Mouse (Mus musculus): ENCODE measurements around the gene Suds3. TPM values are rescaled to one million over a fixed set of nuclear protein-coding genes. Genes with fewer than 3 reads are reported as not detected.
A peak's percentile ranks its signal among the peaks of the same experiment; 100 is the strongest.

The Suds3 gene
- polyA plus RNA-seq, 1 experiment from 2014 or later: 79.0 TPM

- H3K27me3 ChIP-seq (replicated peaks): no peaks in the 10 kb centered on the region
- H3K27ac ChIP-seq: peak overlapping the region; percentile 63
- H3K4me2 ChIP-seq: peak overlapping the region; percentile 42
- no peak for ATAC-seq (ENCODE audit: insufficient read depth, low FRiP score, low read depth)
- no peaks in the 10 kb centered on the region for H3K9me3 ChIP-seq
- 28% methylated on average over 3 of the region's 3 CpGs for WGBS
- no peak overlapping the region for H3K9ac ChIP-seq
- H3K36me3 ChIP-seq: no peaks in the 10 kb centered on the region
- H3K4me3 ChIP-seq (replicated peaks): no peak overlapping the region
- peaks cover 37% of the 10 kb centered on the region for H3K4me1 ChIP-seq
Measured at GRCm38 (mm10) chr5:117134889-117135456, 19.1 kb upstream of the Suds3 start.

DNA sequence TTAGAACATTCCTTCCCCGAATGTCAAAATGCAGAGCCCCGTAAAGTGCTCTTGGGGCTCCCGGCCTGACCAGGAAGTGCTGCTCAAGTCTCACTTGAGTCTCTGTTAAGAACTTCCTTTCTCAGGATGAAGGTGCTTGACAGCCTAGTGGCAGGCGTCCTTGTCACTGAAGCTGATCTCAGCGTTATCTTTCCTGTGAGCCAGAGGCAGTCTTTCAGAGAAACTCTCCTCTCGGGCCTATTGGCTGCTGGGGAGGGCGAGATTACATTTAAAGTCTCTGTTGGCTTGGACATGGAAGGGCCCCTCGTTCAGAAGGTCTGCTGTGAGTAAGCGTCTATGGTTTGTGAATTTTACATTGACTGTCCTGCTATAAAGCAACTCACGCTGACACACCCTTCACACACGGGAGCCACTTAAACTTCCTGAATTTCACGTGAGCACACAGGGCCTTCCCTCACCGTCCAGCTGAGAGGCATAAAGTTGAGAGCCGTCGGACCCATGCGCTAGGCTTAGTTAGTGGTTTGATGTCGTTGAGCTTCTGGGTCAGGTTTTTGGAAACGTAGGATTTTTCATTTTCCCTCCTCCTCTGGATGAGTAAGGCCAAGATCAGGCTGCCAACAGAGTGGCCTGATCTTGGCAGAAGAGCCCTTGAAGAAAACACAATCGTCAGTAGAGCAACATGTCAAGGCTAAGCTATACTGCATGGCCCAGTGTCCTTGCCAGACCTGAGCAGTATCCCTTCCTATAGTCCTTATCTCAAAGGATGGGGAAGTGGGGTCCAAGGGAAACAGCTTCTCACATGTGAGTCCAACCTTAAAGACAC, 18.4 kb upstream of the Suds3 start:
- no peak for ATAC-seq (ENCODE audit: insufficient read depth, low FRiP score, low read depth)
- no peaks in the 10 kb centered on the region for H3K9me3 ChIP-seq
- no peaks in the 10 kb centered on the region for H3K36me3 ChIP-seq
- WGBS: 46% methylated on average over 19 of the region's 19 CpGs
- no peaks in the 10 kb centered on the region for H3K27me3 ChIP-seq (replicated peaks)
- peak overlapping the region; percentile 63 for H3K27ac ChIP-seq
- H3K9ac ChIP-seq: no peak overlapping the region
- H3K4me2 ChIP-seq: peak overlapping the region; percentile 14
- 0 out of 2 replicates have a peak overlapping the region, but pooled peaks have one; percentile 19 for H3K4me3 ChIP-seq (replicated peaks)
- H3K4me1 ChIP-seq: peaks cover 37% of the 10 kb centered on the region

GRCm38 (mm10) chr5:117133446-117134065, 17.6 kb upstream of the Suds3 start:
- ATAC-seq (ENCODE audit: insufficient read depth, low FRiP score, low read depth): peak; percentile 69; the same call in 1 of the 2 replicates
- Histone ChIP-seq H3K4me2 (peak overlapping the region; percentile 14), H3K27me3 (replicated peaks) (no peaks in the 10 kb centered on the region), H3K9ac (no peak overlapping the region), H3K36me3 (no peaks in the 10 kb centered on the region), H3K27ac (peak overlapping the region; percentile 63), H3K4me1 (peaks cover 37% of the 10 kb centered on the region), H3K4me3 (replicated peaks) (peak overlapping the region; percentile 19), H3K9me3 (no peaks in the 10 kb centered on the region)
- WGBS: 65% methylated on average over 17 of the region's 17 CpGs

DNA sequence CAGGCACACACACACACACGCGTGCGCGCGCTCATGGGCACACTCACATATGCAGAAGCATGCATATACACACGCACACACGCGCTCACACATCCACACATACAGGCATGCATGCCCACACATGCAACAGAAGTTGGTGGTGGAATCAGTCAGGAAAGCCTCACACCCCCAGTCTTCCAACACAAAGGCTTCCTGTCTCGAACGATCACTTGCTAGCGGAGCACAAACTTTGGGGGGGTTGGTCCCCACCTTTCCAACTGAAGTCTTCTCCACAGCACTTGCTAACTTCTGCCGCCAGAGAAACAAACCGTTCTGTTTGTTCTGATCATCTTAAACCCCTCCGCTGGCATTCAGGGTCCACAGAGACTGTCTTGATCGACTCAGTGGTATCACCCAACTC, 14.8 kb upstream of the Suds3 start:
- Histone ChIP-seq H3K4me3 (replicated peaks) (no peak overlapping the region), H3K27me3 (replicated peaks) (no peaks in the 10 kb centered on the region), H3K36me3 (no peaks in the 10 kb centered on the region), H3K9ac (no peak overlapping the region), H3K4me2 (no peak overlapping the region), H3K4me1 (peaks cover 22% of the 10 kb centered on the region), H3K27ac (no peak overlapping the region), H3K9me3 (no peaks in the 10 kb centered on the region)
- WGBS: 90% methylated on average over 15 of the region's 15 CpGs
- ATAC-seq (ENCODE audit: insufficient read depth, low FRiP score, low read depth): no peak

GRCm38 (mm10) chr5:117127051-117127450, 11.1 kb upstream of the Suds3 start:
- Histone ChIP-seq H3K4me2 (no peak overlapping the region), H3K4me3 (replicated peaks) (no peak overlapping the region), H3K4me1 (no peaks in the 10 kb centered on the region), H3K9me3 (no peaks in the 10 kb centered on the region), H3K27ac (no peak overlapping the region), H3K27me3 (replicated peaks) (no peaks in the 10 kb centered on the region), H3K9ac (no peak overlapping the region), H3K36me3 (no peaks in the 10 kb centered on the region)
- WGBS: 76% methylated on average over 4 of the region's 4 CpGs
- no peak for ATAC-seq (ENCODE audit: insufficient read depth, low FRiP score, low read depth)

GRCm38 (mm10) chr5:117125482-117126346, 9.8 kb upstream of the Suds3 start:
- H3K36me3 ChIP-seq: no peaks in the 10 kb centered on the region
- no peaks in the 10 kb centered on the region for H3K27me3 ChIP-seq (replicated peaks)
- no peak overlapping the region for H3K27ac ChIP-seq
- no peak overlapping the region for H3K4me3 ChIP-seq (replicated peaks)
- no peak overlapping the region for H3K4me2 ChIP-seq
- WGBS: 78% methylated on average over 16 of the region's 16 CpGs
- peak; percentile 29; the same call in 1 of the 2 replicates for ATAC-seq (ENCODE audit: insufficient read depth, low FRiP score, low read depth)
- H3K9ac ChIP-seq: no peak overlapping the region
- peaks cover 7% of the 10 kb centered on the region; the same call in 1 of the 2 replicates for H3K4me1 ChIP-seq
- H3K9me3 ChIP-seq: no peaks in the 10 kb centered on the region

DNA sequence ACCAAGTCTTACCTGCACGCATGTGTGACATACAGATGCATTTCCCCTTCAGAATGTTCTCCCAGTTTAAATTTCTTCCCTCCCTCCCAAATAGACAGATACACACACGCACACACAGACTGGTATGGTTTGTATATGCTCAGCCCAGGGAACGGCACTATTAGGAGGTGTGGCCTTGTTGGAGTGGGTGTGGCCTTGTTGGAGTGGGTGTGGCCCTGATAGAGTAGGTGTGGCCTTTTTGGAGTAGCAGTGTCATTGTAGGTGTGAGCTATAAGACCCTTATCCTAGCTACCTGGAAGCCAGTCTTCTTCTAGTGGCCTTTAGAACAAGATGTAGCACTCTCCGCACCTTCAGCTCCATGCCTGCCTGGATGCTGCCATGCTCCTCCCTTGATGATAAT, 7.9 kb upstream of the Suds3 start:
- peak overlapping the region; percentile 23; the same call in 1 of the 2 replicates for H3K27ac ChIP-seq
- WGBS: 84% methylated on average over 4 of the region's 4 CpGs

DNA sequence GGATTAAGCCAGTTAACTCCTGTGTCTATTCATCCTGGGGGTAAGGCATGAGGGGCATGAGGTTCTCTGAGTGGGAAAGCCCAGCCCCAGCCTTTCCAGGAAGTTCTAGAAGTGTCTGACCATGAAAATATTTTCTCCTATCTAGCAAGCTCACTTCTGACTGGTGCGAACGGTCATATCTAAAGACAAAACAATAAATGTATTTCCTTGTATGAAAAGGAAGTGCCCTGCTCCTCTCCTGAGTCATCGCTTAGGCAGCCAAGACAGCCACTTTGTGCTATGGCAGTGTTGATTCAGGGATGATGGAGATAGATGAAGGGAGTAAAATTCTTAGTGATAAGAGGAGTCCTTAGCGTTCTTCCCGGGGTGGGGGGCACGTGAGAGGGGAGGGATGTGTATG, 7.2 kb upstream of the Suds3 start:
- Histone ChIP-seq H3K4me3 (replicated peaks) (no peak overlapping the region), H3K4me2 (0 out of 2 replicates have a peak overlapping the region, but pooled peaks have one; percentile 2), H3K9me3 (no peaks in the 10 kb centered on the region), H3K9ac (no peak overlapping the region), H3K27me3 (replicated peaks) (no peaks in the 10 kb centered on the region), H3K36me3 (no peaks in the 10 kb centered on the region), H3K27ac (no peak overlapping the region; the same call in 1 of the 2 replicates), H3K4me1 (peaks cover 11% of the 10 kb centered on the region; the same call in 1 of the 2 replicates)
- ATAC-seq (ENCODE audit: insufficient read depth, low FRiP score, low read depth): no peak
- 44% methylated on average over 6 of the region's 6 CpGs for WGBS

More for the DNA sequence above, 7.9 kb upstream of the Suds3 start:
- Histone ChIP-seq H3K4me1 (peaks cover 11% of the 10 kb centered on the region; the same call in 1 of the 2 replicates), H3K4me2 (no peak overlapping the region), H3K4me3 (replicated peaks) (no peak overlapping the region), H3K36me3 (no peaks in the 10 kb centered on the region), H3K9ac (no peak overlapping the region), H3K27me3 (replicated peaks) (no peaks in the 10 kb centered on the region), H3K9me3 (no peaks in the 10 kb centered on the region)
- no peak for ATAC-seq (ENCODE audit: insufficient read depth, low FRiP score, low read depth)

DNA sequence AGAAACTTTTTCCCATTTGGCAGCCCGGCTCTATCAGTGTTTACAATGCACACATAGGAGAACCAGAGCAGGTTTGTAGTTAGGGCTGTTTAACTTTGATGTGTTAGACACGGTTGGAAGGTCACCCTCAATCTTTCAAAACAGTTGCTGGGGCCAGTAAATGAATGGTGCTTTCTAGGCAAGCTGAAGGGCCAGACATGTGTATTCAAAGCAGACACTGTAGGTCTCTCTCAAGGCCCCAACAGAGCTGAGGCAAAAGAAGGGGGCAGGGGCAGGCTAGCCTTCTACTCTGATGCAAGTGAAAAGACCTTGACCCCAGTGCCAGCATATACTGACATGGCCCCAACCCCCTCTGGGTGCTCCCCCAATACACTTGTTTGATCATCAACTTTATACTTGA, 5.7 kb upstream of the Suds3 start:
- no peak overlapping the region for H3K9ac ChIP-seq
- no peaks in the 10 kb centered on the region for H3K36me3 ChIP-seq
- no peak for ATAC-seq (ENCODE audit: insufficient read depth, low FRiP score, low read depth)
- H3K27me3 ChIP-seq (replicated peaks): no peaks in the 10 kb centered on the region
- H3K4me1 ChIP-seq: peaks cover 11% of the 10 kb centered on the region; the same call in 1 of the 2 replicates
- H3K27ac ChIP-seq: no peak overlapping the region
- H3K9me3 ChIP-seq: no peaks in the 10 kb centered on the region
- WGBS: 5% methylated on average over 2 of the region's 2 CpGs
- H3K4me2 ChIP-seq: peak overlapping the region; percentile 90
- H3K4me3 ChIP-seq (replicated peaks): peak overlapping the region; percentile 82; the same call in 1 of the 2 replicates

DNA sequence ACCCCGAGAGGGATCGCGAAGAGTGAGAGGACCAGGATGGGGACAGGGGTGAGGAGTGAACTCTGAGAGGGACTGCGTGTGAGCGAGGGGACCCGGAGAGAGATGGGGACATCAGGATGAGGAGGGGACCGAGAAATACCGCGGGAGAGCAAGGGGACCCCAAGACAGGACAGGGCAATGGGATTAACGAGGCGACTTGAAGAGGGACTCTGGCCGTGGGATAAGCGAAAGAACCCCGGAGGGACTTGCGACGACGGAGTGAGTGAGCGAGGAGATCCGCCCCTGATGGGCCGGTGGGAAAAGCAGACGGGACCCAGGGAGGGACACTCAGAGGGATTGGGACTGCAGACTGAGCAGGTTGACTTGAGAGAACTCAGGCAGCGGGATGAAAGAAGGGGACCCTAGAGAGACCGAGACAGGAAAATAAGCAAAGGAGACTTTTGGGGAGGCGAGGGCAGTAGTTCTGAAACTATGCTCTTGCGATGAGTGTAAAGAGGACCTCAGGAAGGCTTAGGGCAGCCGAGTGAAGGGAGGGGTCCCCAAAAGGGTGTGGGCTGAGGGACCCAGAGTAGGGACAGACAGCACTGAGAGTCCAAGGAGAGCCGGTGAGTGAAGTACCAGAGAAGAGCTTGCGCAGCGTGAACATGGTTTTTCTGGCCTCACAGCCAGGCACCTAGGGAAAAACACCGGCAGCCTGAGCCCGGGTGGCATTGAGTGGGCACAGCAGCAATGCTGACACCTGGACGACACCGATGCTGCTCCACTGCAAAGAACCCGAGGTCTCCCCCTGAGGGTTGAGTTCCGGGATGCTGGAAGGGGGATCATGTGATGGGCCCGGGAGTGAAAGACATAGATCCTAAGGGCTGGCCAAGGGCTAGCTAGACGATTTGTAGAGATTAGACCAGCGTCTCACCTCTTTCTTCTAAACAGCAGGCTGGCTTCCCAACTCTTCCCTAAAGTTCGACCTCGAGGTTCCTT, 4.9 kb upstream of the Suds3 start:
- Histone ChIP-seq H3K27me3 (replicated peaks) (no peaks in the 10 kb centered on the region), H3K4me1 (peaks cover 11% of the 10 kb centered on the region; the same call in 1 of the 2 replicates), H3K36me3 (no peaks in the 10 kb centered on the region), H3K4me3 (replicated peaks) (peak overlapping the region; percentile 82), H3K27ac (peak overlapping the region; percentile 51; the same call in 1 of the 2 replicates), H3K9me3 (no peaks in the 10 kb centered on the region), H3K4me2 (peak overlapping the region; percentile 90), H3K9ac (peak overlapping the region; percentile 46)
- 1% methylated on average over 40 of the region's 40 CpGs for WGBS
- ATAC-seq (ENCODE audit: insufficient read depth, low FRiP score, low read depth): peak; percentile 1; the same call in 1 of the 2 replicates

Data from stomach, embryonic 15.5 days (tissue).